Mouse (Mus musculus): Measurements from ENCODE around the gene Rnasel.

DNA sequence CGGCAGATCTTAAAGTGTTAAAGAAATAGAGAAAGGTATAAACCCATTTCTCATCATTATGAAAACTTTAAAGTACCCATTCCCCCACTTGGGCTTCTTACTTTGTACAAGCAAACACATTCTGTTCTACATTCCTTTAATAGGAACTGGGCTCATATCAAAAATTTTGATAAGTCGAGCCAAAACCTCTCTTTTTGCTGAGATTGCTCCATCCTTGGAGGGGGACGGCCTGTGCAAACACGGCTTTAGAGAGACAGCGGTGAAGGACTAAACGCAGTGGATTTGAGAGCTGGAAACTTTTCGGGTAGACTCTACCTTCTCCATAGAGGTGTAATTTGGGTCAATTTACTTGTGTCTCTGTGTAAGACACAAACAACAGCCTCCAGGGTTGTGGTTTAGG is 53.5 kb downstream of the Rnasel start:
- TF ChIP-seq MAFK (IDR thresholded peaks at IDR 0.05; ENCODE audit: insufficient read depth, low read depth, low read length), result no peak
- no peak for TF ChIP-seq CHD2 (IDR thresholded peaks at IDR 0.05; ENCODE audit: low read depth, low read length)
